Mouse (Mus musculus): ENCODE measurements around the gene Atad5.

DNA sequence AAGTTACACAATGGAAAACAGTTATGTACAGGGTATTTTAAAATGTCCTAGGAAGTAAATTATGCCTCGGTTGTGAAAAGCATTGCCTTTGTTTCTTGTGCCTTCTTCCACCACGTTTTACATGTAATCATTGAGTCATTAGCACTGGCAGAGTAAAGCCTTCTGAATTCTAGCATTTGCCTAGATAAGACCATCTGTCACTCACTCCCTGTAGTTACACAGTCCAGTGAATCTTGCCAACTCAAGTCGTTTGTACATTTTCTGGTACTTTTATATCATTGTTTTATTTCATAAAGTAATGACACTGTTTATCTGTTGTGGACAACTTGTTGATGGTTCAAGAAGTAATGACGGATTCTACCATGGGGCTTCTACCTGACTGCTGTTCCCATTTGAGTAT is 45.5 kb downstream of the Atad5 start:
- TF ChIP-seq CTCF (IDR thresholded peaks at IDR 0.05; ENCODE audit: extremely low read depth, insufficient read length, insufficient replicate concordance, low read depth, low read length) (no peak), POLR2A (IDR thresholded peaks at IDR 0.05; ENCODE audit: low read depth, low read length) (no peak)

Data from small intestine, adult 2 months (tissue).